Mouse (Mus musculus) neural tube, embryonic 15.5 days (tissue): ENCODE results near the gene Ces1e. TPM values are rescaled to one million over a fixed set of nuclear protein-coding genes. Genes with fewer than 3 reads are reported as not detected.
"Not testable (repeated sequence)": the region's sequence is repeated elsewhere in the genome, so short reads cannot be mapped to it uniquely, and the experiment has no call there.

Experiments
- ATAC-seq: fragments of 200-750 bp; cut with Nextera tagmentation; 2 replicates; pipeline ENCODE4 v1.8.0; 2017; ENCODE audit warnings: mild to moderate bottlenecking, moderate TSS enrichment, moderate library complexity; ENCODE audit not compliant: low FRiP score
- H3K27ac ChIP-seq: fragments of 300-500 bp; sonication (generic); replicated peaks from 2 replicates; pipeline ENCODE4 v1.5.1; 2015; ENCODE audit warnings: mild to moderate bottlenecking, inconsistent platforms
- H3K27me3 ChIP-seq: fragments of 300-500 bp; sonication (generic); replicated peaks from 2 replicates; pipeline ENCODE4 v1.6.1; 2015; ENCODE audit warnings: inconsistent platforms
- H3K36me3 ChIP-seq: fragments of 300-500 bp; sonication (generic); 2 replicates; pipeline ENCODE4 v1.6.1; 2015; ENCODE audit warnings: inconsistent platforms
- H3K4me1 ChIP-seq: fragments of 300-500 bp; sonication (generic); 2 replicates; pipeline ENCODE4 v1.6.1; 2015; ENCODE audit warnings: inconsistent platforms
- H3K4me2 ChIP-seq: fragments of 300-500 bp; sonication (generic); 2 replicates; pipeline ENCODE4 v1.6.1; 2015; ENCODE audit warnings: inconsistent platforms, mild to moderate bottlenecking, moderate library complexity
- H3K4me3 ChIP-seq: fragments of 300-500 bp; sonication (generic); replicated peaks from 2 replicates; pipeline ENCODE4 v1.5.1; 2015; ENCODE audit warnings: mild to moderate bottlenecking, inconsistent platforms
- H3K9ac ChIP-seq: fragments of 300-500 bp; sonication (generic); replicated peaks from 2 replicates; pipeline ENCODE4 v1.6.1; 2015; ENCODE audit warnings: mild to moderate bottlenecking, inconsistent platforms
- H3K9me3 ChIP-seq: fragments of 300-500 bp; sonication (generic); replicated peaks from 2 replicates; pipeline ENCODE4 v1.6.1; 2016; ENCODE audit warnings: inconsistent platforms
- WGBS: fragments of 180-500 bp; shearing (Covaris S2); methylation state at CpG from one replicate; pipeline ENCODE4 v1.1.7; 2015; ENCODE audit warnings: mixed read lengths; 5-methylcytosine and 5-hydroxymethylcytosine counted together
- polyA plus RNA-seq: library from polyadenylated mRNA; unstranded; fragments of >200 nt; fragmentation: Nextera tagmentation; extraction: Ambion mirVana; gene quantifications from 2 replicates; pipeline ENCODE4 v1.2.1, GENCODE M21; 2015

The Ces1e gene
- polyA plus RNA-seq, 1 experiment from 2014 or later = not detected

GRCm38 (mm10) chr8:93228673-93229370 lies 597 bp downstream of the Ces1e start:
- Histone ChIP-seq H3K9me3 (no peaks in the 10 kb centered on the region), H3K4me3 (no peak overlapping the region), H3K36me3 (no peaks in the 10 kb centered on the region), H3K9ac (no peak overlapping the region), H3K27me3 (no peaks in the 10 kb centered on the region), H3K4me2 (no peak overlapping the region), H3K27ac (no peak overlapping the region), H3K4me1 (no peaks in the 10 kb centered on the region)
- no peak for ATAC-seq
- 83% methylated on average over 11 of the region's 11 CpGs for WGBS

- H3K9me3 ChIP-seq, H3K36me3 ChIP-seq, H3K4me2 ChIP-seq, H3K4me1 ChIP-seq, H3K27ac ChIP-seq, H3K9ac ChIP-seq, H3K27me3 ChIP-seq, H3K4me3 ChIP-seq, ATAC-seq: not testable (repeated sequence)
- WGBS = 94% methylated on average over 1 of the region's 1 CpGs
Observed at GRCm38 (mm10) chr8:93226471-93226870, 2.9 kb downstream of the Ces1e start.

- 90% methylated on average over 3 of the region's 3 CpGs for WGBS
- H3K27me3 ChIP-seq = no peaks in the 10 kb centered on the region
- peaks cover 3% of the 10 kb centered on the region; the same call in 1 of the 2 replicates for H3K4me1 ChIP-seq
- no peak overlapping the region for H3K4me2 ChIP-seq
- H3K36me3 ChIP-seq = no peaks in the 10 kb centered on the region
- no peak for ATAC-seq
- no peak overlapping the region for H3K9ac ChIP-seq
- H3K27ac ChIP-seq = no peak overlapping the region
- H3K9me3 ChIP-seq = no peaks in the 10 kb centered on the region
- no peak overlapping the region for H3K4me3 ChIP-seq
Observed at GRCm38 (mm10) chr8:93221896-93222295, 7.5 kb downstream of the Ces1e start.

GRCm38 (mm10) chr8:93217867-93218266 lies 11.6 kb downstream of the Ces1e start:
- Histone ChIP-seq H3K27ac (no peak overlapping the region), H3K9ac (no peak overlapping the region), H3K4me1 (peaks cover 3% of the 10 kb centered on the region; the same call in 1 of the 2 replicates), H3K4me2 (no peak overlapping the region), H3K36me3 (no peaks in the 10 kb centered on the region), H3K9me3 (no peaks in the 10 kb centered on the region), H3K27me3 (no peaks in the 10 kb centered on the region), H3K4me3 (no peak overlapping the region)
- ATAC-seq = no peak
- 46% methylated on average over 4 of the region's 4 CpGs for WGBS

GRCm38 (mm10) chr8:93217375-93217774 lies 12.0 kb downstream of the Ces1e start:
- WGBS = 62% methylated on average over 1 of the region's 1 CpGs

GRCm38 (mm10) chr8:93211091-93211490 lies 18.3 kb downstream of the Ces1e start:
- Histone ChIP-seq H3K36me3 (no peaks in the 10 kb centered on the region), H3K27ac (no peak overlapping the region), H3K4me1 (no peaks in the 10 kb centered on the region), H3K27me3 (no peaks in the 10 kb centered on the region), H3K4me3 (no peak overlapping the region), H3K9ac (no peak overlapping the region), H3K4me2 (no peak overlapping the region), H3K9me3 (no peaks in the 10 kb centered on the region)
- no peak for ATAC-seq

More at GRCm38 (mm10) chr8:93217375-93217774, 12.0 kb downstream of the Ces1e start:
- H3K36me3 ChIP-seq = no peaks in the 10 kb centered on the region
- H3K9me3 ChIP-seq = no peaks in the 10 kb centered on the region
- H3K27ac ChIP-seq = no peak overlapping the region
- H3K4me1 ChIP-seq = peaks cover 3% of the 10 kb centered on the region; the same call in 1 of the 2 replicates
- no peaks in the 10 kb centered on the region for H3K27me3 ChIP-seq
- no peak overlapping the region for H3K4me2 ChIP-seq
- H3K9ac ChIP-seq = no peak overlapping the region
- no peak for ATAC-seq
- H3K4me3 ChIP-seq = no peak overlapping the region

- 69% methylated on average over 7 of the region's 7 CpGs for WGBS
- not testable (repeated sequence) for H3K27me3 ChIP-seq, H3K4me3 ChIP-seq, H3K9me3 ChIP-seq, H3K27ac ChIP-seq, H3K4me1 ChIP-seq, H3K4me2 ChIP-seq, ATAC-seq, H3K9ac ChIP-seq, H3K36me3 ChIP-seq
Observed at GRCm38 (mm10) chr8:93199146-93199545, 30.3 kb downstream of the Ces1e start.

- no peak for ATAC-seq
- H3K36me3 ChIP-seq = no peaks in the 10 kb centered on the region
- no peaks in the 10 kb centered on the region for H3K4me1 ChIP-seq
- no peak within 1 kb of the TSS for H3K9ac ChIP-seq
- no peaks in the 10 kb centered on the region for H3K27me3 ChIP-seq
- 89% methylated on average over 8 of the region's 8 CpGs for WGBS
- H3K27ac ChIP-seq = no peak within 1 kb of the TSS
- H3K4me2 ChIP-seq = no peak within 1 kb of the TSS
- no peaks in the 10 kb centered on the region for H3K9me3 ChIP-seq
- no peak within 1 kb of the TSS for H3K4me3 ChIP-seq
Observed at GRCm38 (mm10) chr8:93197685-93198525, 31.5 kb downstream of the Ces1e start, which contains the start of gene Ces1d. Ces1d (minus strand) TSS chr8:93197838.

- WGBS = 94% methylated on average over 5 of the region's 5 CpGs
- no peak overlapping the region for H3K27ac ChIP-seq
Observed at GRCm38 (mm10) chr8:93196436-93196835, 33.0 kb downstream of the Ces1e start.

GRCm38 (mm10) chr8:93180581-93181129 lies 48.8 kb downstream of the Ces1e start:
- no peak overlapping the region for H3K9ac ChIP-seq
- H3K4me1 ChIP-seq = no peaks in the 10 kb centered on the region
- no peaks in the 10 kb centered on the region for H3K36me3 ChIP-seq
- no peaks in the 10 kb centered on the region for H3K27me3 ChIP-seq
- H3K9me3 ChIP-seq = no peaks in the 10 kb centered on the region
- no peak for ATAC-seq
- 85% methylated on average over 4 of the region's 4 CpGs for WGBS
- no peak overlapping the region for H3K27ac ChIP-seq
- no peak overlapping the region for H3K4me3 ChIP-seq
- no peak overlapping the region for H3K4me2 ChIP-seq

More at GRCm38 (mm10) chr8:93196436-93196835, 33.0 kb downstream of the Ces1e start:
- Histone ChIP-seq H3K4me2 (no peak overlapping the region), H3K27me3 (no peaks in the 10 kb centered on the region), H3K36me3 (no peaks in the 10 kb centered on the region), H3K9ac (no peak overlapping the region), H3K9me3 (no peaks in the 10 kb centered on the region), H3K4me1 (no peaks in the 10 kb centered on the region), H3K4me3 (no peak overlapping the region)
- no peak for ATAC-seq

- Histone ChIP-seq H3K27ac (no peak overlapping the region), H3K4me1 (no peaks in the 10 kb centered on the region), H3K9ac (no peak overlapping the region), H3K27me3 (no peaks in the 10 kb centered on the region), H3K4me2 (no peak overlapping the region), H3K36me3 (no peaks in the 10 kb centered on the region), H3K4me3 (no peak overlapping the region), H3K9me3 (no peaks in the 10 kb centered on the region)
- 38% methylated on average over 1 of the region's 1 CpGs for WGBS
- no peak for ATAC-seq
Observed at GRCm38 (mm10) chr8:93176593-93176992, 52.8 kb downstream of the Ces1e start.

- no peak overlapping the region for H3K27ac ChIP-seq
- H3K4me3 ChIP-seq = no peak overlapping the region
- no peak overlapping the region for H3K9ac ChIP-seq
- no peak for ATAC-seq
- H3K9me3 ChIP-seq = no peaks in the 10 kb centered on the region
- no peaks in the 10 kb centered on the region for H3K36me3 ChIP-seq
- no peaks in the 10 kb centered on the region for H3K27me3 ChIP-seq
- 89% methylated on average over 2 of the region's 2 CpGs for WGBS
- no peaks in the 10 kb centered on the region for H3K4me1 ChIP-seq
- no peak overlapping the region for H3K4me2 ChIP-seq
Observed at GRCm38 (mm10) chr8:93174554-93174953, 54.9 kb downstream of the Ces1e start.
